Mouse (Mus musculus) left cerebral cortex, postnatal 10 days (tissue): ENCODE results near the gene Ccm2l. TPM values are rescaled to one million over a fixed set of nuclear protein-coding genes. Genes with fewer than 3 reads are reported as not detected.
A peak's percentile ranks its signal among the peaks of the same experiment; 100 is the strongest.

Source experiments
- DNase-seq, 2 experiments: peaks; one replicate each; pipeline ENCODE4 v3.0.0; 2021 to 2022; ENCODE audit warnings: low spot score in 2 of 2, mixed read lengths in 1 of 2; ENCODE audit errors: extremely low spot score in 1 of 2
- intact Hi-C: fragments of 180-260 bp; cut with DNase I; formaldehyde crosslinking; loops from one replicate; pipeline ENCODE4 v1.15.1; 2025
- total RNA-seq, 2 experiments: library from RNA; stranded (reverse); gene quantifications; 2 replicates each; pipeline ENCODE4 v1.2.3; 2021

The Ccm2l gene
- total RNA-seq: 1 to 10 TPM; 6.8 to 7.1 TPM

DNA sequence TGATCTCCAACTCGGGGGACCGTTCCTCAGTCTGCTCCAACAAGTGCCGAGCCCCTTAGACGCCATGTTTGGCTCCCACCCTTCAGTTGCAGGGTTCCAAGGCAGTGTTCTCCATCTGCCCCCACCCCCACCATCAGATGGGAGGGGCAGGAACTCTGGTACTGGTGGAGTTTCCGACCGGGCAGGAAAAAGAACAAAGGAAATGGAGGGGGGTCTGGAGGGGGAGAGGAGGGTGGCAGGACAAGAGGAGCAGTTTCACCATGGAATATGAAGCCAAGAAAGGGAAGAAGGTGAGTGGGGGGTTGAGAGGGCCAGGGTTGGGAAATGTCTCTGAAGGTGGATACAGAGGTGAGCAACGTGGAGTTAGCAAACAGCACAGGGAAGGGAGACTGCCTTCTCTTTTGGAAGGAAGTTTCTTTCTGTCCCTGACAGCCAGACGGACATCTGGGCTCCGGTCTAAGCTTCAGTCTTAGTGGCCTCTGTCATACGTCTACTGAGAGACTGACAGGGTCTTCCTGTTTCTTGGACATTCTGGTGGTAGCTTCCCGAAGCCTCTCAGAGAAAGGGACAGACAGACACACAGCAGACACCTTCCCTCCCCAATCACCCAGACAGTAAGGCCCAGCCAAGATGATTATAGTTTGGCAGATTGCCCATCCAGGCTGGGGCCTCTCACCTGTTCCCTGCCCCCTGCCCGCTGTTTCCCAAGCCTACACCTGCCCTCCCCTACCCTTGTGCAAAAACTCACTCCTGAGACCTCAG is at the start of gene Ccm2l:
Ccm2l (plus strand) TSS at position 209 of the 762 bp plus-strand sequence.
- peak in 1 of 2 experiments; percentile 69 for DNase-seq
- intact Hi-C loops: no loop called here

DNA sequence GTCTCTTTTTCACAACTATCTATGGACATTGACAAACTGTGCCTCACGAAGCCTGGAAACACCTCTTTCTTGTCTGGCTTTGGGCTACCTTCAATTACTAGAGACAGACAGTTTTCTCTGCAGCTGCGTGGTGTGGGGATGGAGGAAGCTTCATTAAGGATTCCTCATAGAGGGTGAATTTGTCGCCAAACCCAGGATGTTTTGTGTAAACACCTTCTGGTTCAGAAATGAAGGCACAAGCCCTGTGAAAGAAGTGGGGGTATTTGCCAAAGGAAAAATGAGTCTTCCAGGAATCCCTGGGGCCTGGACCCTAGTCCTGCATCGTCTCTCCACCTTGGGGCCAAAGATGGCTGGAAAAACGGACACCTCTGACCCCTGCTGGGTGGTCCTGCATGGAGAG is 49.0 kb upstream of the Ccm2l start:
- intact Hi-C loops: loop anchor here (5.0 kb wide), 1 partner anchor 99 kb away; no protein-coding TSS in a partner anchor
- no peak for DNase-seq

DNA sequence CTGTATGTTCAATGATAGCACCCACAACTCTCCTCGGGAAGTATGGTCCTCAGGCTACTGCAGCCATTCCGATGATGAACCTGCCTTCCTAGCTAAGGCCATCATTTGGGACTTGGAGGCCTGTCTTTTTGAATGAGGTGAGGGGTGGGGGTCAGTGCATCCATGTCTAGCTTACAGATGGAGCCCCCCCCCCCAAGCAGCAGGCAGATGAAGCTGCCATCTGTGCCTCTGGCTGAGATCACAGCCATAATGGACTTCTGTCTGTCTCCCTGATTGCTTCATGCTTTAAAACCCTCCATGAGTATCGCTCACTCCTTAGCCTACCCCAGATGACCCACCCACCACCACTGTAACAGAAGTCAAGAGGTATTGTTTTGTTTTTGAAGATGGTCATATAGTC is 46.4 kb upstream of the Ccm2l start:
- intact Hi-C loops: loop anchor here (5.0 kb wide), 1 partner anchor 102 kb away; no protein-coding TSS in a partner anchor
- no peak for DNase-seq

DNA sequence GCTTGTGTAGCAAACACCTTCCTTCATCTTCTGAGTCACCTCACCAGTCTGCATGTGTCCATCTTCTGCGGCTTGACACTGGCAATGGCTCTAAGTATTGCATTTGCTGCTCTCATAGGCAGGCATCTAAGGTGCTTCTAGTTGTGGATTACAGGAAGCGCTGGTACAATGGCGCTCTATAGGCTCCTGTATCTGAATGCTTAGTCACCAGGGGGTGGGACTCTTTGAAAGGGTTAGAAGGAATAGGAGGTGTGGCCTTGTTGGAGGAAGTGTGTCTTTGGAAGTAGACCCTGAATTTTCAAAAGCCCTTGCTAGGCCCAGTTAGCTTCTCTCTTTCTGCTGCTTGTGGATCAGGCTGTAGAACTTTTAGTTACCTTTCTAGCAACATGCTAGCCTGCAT is 44.6 kb upstream of the Ccm2l start:
- intact Hi-C loops: no loop called here
- no peak for DNase-seq

DNA sequence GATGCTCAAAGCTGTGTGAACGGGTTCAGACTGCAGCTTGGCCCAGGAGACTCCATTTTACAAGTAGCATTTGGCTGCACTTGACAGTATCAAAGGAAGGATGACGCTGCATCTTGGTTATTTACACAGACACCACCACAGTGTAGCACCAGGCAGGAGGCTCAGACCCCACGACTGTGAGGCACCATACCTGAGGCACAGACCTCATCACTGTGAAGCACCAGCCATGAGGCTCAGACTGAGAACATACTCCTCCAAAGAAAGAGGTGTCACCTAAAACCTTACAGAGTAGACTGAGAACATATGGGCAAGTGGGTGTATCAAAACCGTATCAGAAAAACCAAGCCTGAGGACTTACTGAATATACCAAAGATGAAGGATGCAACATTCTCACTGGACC is 42.9 kb upstream of the Ccm2l start:
- DNase-seq: no peak
- intact Hi-C loops: no loop called here

DNA sequence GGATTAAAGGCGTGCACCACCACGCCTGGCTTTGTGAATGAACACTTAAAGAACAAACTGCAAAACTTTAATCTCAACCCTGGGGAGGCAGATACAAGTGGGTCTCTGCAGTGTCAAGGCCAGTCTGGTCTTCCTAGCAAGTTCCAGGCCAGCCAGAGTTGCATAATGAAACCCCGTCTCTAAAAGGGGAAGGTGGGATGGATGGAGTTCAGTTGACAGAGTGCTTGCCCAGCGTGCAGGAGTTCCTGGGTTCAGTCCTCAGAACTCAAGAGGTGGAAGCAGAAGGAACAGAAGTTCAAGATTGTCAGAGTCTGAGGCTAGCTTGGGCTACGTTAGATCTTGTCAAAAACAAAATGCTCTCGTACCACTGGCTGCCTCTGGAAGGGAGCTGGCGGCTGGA is 39.7 kb upstream of the Ccm2l start:
- intact Hi-C loops: no loop called here
- DNase-seq: no peak

DNA sequence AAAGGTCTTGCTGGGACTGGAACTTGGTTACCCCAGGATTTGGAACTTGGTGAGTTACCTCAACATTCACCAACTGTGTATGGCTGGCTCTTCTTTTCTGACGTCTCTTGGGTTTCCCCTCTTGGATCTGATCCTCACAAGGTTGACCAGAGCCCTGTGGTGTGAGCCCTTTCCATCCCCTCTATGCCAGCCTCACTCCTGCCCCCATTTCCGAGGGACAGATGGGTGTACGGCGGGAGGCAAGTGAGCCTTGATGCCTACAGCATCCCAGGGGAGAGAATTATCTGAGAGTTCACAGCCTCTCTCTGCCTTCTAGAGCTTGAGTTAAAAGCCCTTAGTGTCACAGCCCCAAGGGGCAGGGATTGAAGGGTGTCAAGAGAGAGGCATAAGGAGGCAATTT is 38.3 kb upstream of the Ccm2l start:
- intact Hi-C loops: no loop called here
- DNase-seq: no peak

DNA sequence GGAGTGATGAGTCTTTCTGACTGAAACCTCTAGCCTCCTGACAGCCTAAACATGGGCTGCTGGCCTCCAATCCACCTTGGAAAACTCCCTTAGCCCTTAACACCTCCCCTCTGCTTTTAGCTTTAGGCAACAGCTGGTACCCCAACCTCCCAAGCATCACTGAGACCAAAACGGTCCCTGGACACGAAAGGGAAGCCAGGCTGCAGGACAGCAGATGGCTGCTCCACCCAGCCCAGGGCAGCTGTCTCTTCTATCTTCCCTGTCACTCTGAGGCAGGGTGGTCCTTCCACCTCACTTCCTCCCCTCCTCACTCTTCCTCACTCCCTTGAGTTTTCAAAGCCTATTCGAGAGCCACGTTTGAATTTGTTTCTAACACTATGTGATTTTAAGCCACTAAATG is 35.3 kb upstream of the Ccm2l start:
- intact Hi-C loops: no loop called here
- DNase-seq: no peak

DNA sequence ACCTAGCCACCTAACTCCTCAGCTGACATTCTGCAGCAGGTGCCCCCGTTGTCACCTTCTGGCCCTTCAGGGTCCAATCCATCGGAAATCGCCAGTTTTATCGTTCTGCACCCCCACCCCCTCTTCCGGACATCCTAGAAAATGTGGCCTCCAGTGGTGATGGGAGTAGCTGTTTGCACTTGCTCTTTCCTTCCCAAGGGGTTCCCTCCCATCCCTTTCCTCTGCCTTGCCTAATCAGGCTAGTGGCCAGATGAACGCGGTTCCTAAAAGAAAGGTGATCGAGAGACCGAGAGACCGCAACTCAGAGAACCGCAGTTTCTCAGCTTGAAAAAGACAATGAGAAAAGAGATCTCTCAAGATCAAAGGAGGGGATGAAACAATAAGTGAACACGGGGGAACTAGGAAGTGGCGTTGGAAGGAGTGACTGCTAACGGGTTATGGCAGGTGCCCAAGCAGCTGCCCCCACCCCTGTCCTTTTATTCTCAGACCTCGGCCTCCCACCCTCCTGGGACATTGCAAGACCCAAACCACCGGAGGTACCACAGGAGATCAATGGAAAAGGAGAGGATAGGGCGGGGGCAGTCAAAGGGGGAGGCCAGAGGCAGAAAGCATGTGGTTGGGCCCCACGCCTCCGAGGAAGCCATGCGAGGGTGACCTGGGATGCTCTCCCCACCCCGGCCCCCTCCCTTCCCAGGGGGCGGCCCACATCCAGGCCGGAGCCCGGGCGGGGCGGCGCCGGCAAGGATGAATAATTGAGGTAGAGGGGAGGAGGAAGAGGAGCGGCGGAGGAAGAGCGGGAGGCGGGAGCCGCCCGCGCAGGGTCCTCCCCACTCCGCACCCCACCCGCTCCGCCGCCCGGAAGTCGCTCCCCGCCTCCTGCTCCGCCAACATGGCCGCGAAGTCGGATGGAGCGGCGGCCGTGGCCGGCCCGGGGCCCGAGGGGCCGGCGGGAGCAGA is 34.4 kb upstream of the Ccm2l start, which contains the start of gene Xkr7:
Xkr7 (plus strand) TSS at position 727 of the 957 bp plus-strand sequence.
- DNase-seq: peak in 1 of 2 experiments; percentile 59

DNA sequence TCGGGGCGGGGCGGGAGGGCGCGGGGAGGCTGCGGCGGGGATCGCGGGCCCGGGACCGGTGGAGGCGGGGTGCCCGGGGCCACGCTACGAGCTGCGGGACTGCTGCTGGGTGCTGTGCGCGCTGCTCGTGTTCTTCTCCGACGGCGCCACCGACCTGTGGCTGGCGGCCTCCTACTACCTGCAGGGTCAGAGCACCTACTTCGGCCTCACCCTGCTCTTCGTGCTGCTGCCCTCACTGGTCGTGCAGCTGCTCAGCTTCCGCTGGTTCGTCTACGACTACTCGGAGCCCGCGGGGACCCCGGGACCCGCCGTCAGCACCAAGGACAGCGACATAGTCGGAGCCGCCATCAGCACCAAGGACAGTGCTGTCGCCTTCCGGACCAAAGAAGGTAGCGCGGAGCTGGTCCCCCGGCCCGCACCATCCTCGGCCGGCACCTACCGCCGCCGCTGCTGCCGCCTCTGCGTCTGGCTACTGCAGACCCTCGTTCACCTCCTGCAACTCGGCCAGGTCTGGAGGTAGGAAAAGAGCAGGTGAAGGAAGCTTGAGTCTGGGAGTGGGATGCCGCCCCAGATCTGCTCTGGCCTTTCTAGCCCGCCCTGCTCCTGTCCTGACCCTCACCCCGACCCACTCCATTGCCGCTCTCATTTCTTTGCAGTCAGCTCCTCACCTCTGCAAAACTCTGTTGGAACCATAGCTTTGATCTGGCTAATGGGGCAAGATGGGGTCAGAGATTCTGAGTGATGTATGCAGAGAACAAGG is 33.5 kb upstream of the Ccm2l start:
- DNase-seq: peak in 1 of 2 experiments; percentile 79
- intact Hi-C loops: no loop called here

More for the DNA sequence above, 34.4 kb upstream of the Ccm2l start, which contains the start of gene Xkr7:
- intact Hi-C loops: no loop called here

DNA sequence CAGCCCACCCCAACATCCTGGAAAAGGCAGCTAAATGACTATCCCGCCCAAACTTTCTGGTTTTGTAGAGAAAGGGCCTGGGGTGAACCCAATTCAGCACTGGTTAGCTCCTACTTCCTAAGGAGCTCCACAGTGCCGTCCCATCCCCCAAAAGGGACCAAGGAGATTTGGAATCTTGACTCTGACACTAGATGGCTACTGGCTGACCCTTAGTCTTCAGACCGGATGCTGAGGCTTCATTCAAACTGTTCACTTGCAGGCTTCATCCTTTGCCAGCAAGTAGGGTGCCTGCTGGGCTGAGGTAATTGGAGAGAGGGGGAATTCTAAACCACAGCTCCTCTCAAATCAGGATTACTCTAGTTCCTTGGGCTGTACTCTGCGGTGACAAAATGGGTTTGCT is 32.8 kb upstream of the Ccm2l start:
- intact Hi-C loops: no loop called here
- DNase-seq: no peak

DNA sequence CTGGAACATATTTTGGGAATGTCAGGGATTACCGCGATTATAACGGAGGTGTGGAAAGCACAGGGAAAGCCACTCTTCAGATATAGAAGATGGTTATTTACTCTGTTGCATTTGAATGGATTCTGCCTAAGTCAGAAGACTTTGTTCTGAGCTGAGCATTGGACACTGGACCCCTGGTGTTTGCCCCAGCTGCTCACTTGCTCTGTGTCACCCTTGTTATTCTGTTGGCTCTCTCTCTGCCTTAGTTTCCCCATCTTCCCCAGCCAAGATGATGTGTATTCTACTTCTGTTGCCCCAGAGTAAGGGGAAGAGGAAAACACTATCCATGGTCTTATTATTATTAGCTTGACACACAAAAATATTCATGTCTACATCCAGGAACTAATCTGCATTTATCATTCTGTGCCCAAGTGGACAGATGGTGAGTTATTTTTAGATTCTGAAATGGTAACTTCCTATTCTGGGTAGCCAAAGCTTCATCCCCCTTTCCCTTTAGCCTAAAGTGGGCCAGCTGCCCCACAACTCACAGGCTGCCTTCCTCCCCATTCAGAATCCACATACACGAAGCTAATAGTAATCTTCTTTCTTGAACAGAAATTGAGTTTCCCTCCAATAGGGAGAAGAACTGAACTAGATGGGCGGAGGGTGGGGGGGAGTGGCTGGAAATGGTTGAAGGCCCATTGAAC is 32.1 kb upstream of the Ccm2l start:
- no peak for DNase-seq
- intact Hi-C loops: no loop called here

DNA sequence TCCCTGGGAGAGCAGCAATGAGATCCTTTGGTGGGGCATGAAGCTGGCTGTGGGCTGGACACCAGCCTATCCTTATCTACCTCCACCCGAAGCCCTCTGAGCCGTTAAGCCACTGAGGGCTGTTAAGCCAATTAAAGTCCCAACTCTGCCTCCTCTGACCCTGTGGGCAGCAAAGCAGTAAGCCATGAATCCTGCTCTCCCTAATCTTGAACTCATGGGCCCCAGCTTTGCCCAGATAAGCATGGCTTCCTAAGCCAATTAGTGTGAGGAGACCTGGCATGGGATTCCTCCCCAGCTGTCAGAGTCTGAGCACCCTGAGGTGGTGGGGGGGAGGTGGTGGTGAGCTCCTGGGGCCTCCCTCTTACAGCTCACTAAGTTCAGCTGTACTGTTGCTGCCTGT is 29.1 kb upstream of the Ccm2l start:
- intact Hi-C loops: no loop called here
- DNase-seq: no peak

DNA sequence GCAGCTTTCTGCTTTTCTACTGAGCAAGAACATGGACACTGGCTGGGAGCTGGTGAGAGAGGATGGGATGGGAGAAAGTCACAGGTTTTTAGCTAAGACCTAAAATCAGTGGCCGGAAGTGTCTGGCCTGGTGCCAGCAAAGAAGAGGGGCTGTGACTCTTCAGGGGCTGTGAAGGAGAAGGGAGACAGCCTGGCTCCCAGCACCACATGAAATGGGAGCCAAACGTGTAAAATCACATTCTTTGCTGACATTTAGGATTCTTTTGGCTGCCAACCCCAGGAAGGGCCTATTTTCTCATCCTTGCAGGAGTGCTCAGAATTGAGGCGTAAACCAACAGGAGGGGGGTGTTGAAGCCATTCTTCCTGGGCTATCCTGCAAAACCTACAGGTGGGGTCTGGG is 21.9 kb upstream of the Ccm2l start:
- DNase-seq: peak in 1 of 2 experiments; percentile 49
- intact Hi-C loops: no loop called here

DNA sequence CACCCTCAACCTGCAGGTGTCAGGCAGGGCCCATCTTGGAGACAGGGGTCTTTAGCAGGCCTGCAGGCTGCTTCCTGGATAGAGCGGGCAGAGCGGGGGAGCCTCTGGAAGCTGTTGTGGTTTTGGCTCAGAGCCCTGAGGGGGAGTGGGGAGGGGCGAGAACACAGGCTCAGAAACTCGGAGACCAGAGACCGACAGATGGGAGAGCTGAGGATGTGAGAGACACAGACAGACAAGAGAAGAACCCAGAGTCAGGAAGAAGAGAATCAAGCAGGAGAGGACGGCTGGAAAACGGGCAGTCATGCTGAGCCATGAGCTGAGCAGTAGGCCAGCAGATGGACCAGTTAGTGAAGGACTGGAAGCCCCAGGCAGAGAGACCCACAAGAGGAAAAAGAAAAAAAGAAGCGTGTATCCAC is 19.9 kb upstream of the Ccm2l start:
- peak; percentile 58 to 70 for DNase-seq
- intact Hi-C loops: no loop called here

DNA sequence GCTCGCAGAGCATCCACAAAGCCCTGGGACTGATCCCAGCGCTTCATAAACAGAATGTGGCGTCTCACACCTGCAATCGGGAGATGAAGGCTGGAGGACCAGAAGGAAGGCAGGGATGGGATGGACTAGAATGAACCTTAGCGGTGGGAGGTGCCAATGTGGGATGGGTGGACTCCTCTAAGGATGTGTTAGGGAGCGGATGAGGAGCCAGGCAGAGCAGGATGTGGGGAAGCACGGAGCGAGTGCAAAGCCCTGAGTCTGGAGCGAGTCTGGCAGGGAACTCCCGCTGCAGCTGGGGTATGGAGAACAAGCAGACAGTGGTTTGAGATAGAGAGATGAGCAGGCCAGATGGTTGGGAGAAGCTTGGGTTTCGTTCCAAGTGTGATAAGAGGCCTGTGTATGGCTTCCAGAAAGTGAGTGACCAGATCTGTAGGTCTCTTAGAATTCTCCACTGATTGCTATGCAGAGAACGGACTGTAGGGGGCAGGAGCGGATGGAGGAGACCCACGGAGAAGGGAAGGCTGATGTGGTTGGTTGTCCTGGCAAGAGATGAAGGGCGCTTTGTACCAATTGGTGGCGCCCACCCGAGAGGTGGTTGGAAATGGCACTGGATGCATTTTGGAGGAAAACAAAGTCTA is 17.8 kb upstream of the Ccm2l start:
- intact Hi-C loops: no loop called here
- peak; percentile 37 to 70 for DNase-seq

DNA sequence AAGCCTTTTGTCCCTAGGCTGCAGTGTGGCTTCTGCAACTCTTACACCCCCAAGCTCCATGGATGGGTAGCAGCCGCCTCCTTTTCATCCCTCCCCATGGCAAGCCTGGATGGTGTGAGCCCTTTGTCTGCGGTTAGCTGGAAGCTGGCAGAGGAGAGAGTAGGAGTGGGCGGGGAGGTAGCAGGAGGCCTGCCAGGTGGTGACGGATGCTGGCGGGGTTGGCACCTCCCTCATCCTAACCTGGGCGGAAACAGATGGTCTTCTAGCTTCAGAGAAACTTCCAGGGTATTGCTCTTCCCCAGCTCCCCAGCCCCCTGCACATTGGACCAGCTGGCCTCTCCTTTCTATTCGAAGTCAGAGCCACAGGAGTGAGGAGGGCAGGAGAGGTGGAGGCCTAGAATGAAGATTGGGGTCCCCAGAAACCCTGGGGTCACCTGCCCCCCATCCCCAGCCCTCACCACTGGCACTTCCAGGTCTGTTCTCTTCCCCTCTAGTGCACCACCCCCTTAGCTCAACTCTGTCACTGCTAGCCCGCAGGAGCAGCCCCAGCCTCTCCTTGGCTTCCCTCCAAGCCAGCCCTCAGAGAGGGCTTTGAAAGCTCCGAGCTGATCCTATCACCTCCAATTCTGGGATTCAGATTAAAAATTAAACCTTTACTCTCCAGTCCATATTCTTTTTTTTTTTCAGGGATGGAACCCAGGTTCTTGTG is 16.3 kb upstream of the Ccm2l start:
- no peak for DNase-seq
- intact Hi-C loops: no loop called here
